Mouse (Mus musculus): Measurements from ENCODE around the gene Aprt.

Aprt gene

DNA sequence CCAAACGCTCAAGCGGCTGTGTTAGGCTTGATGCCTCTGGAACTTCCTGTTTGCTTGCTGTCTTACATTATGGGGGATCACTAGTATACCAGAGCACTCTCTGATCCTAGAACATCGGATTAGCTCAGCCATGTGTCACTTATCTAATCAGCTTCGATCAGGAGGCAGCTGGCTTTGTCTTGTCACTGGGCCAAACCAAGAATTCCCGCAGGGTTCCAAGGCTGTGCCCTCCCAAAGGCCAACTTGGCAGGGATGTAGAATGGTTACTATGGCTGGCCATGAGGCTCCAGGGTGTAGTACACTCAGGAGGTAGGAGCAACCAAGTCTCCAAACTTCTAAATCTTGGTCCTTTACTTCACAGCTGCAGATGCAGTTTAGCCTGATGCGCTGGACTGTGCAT lies 9.9 kb downstream of the Aprt start:
- in situ Hi-C loops (cut with MboI, MseI) = no loop called here

DNA sequence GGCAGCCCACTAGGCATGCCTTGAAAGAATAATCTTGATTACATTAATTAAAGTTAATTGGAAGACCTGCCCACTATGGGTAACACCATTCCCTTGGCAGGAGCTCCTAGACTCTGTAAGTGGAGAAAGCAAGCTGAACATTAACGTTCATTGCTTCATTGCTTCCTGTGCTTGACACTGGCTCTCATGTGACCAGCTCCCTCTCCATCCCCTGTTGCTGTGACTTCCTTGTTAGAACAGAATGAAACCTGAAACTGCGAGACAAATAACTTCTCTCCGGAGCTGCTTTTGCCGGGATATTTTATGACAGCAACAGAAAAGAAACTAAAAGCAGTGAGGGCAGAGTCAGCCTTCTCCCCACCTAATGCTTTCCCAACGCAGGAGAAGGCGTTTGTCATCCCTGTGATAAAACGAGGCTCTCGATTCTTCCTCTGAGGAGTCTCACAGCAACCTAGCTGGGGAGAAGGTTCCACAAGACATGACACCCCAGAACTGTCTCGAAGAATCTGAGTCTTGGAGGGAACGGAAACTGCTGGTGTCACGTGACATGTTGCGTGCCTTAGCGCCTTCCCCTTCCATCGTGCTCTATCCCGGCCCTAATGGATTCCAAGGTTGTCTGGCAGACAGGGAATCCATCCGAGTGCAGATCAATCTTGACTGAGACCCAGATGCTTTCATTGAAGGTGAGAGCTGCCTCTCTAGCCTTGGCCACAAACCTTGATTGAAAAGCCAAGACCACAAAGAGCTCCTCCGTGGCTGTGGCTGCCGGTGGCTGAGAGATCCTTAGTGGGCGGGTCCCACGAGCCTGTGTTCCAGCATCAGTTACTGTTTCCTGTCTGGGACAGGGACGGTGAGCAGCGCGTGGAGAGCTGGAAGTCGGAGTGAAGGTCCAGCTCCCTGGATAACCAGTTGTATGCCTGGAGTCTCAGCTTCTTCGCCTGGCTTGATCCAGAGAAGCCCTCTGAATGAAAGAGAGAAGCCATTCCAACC lies 12.1 kb downstream of the Aprt start:
- in situ Hi-C loops (cut with MboI, MseI) = no loop called here

DNA sequence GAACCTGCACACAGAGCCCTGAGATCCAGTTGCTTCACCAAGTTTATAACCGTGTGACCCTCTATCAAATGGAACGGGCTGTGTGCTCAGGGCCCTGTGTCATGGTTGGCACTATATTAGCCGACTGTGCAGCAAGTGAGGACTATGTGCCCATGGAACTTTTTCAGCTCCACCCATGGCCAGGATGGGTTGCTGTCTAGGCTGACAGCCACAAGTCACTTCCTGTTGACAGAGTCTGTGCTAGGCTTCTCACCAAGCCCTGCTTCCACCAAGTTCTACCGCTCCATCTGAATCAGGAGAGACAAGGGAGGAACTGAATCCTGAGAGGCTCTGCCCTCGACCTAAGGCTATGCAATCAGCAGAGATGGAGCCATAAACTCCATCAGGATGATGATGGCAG lies 15.5 kb downstream of the Aprt start:
- in situ Hi-C loops (cut with MboI, MseI) = no loop called here

DNA sequence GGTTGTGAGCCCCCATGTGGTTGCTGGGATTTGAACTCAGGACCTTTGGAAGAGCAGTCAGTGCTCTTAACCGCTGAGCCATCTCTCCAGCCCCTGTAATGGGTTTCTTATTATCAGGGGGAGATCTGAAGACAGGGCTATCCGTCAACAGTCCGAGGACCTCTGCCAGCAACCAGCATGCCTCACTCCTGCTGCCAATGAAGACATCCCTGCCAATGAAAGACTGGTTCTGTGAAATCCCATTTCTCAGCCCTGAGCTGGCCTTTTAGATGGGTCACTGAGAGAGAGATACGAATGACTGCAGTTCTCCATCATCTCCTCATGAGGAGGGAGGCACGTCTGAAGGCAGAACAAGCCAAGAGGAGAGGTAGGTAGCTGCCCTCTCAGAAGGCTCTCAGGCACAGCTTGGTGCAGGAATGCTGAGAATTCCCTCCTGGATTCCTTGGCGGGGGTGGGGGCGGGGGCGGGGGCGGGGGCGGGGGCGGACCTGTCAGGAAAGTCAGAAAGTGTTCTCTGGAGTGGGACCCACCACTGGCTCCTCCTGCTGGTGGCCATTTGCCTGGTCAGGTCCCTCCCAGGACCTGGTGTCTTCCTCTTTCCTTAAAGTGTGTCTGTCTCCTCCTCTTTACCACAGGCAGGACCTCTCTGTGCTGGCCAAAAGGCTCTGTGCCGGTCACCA lies 17.9 kb downstream of the Aprt start:
- in situ Hi-C loops (cut with MboI, MseI) = no loop called here

DNA sequence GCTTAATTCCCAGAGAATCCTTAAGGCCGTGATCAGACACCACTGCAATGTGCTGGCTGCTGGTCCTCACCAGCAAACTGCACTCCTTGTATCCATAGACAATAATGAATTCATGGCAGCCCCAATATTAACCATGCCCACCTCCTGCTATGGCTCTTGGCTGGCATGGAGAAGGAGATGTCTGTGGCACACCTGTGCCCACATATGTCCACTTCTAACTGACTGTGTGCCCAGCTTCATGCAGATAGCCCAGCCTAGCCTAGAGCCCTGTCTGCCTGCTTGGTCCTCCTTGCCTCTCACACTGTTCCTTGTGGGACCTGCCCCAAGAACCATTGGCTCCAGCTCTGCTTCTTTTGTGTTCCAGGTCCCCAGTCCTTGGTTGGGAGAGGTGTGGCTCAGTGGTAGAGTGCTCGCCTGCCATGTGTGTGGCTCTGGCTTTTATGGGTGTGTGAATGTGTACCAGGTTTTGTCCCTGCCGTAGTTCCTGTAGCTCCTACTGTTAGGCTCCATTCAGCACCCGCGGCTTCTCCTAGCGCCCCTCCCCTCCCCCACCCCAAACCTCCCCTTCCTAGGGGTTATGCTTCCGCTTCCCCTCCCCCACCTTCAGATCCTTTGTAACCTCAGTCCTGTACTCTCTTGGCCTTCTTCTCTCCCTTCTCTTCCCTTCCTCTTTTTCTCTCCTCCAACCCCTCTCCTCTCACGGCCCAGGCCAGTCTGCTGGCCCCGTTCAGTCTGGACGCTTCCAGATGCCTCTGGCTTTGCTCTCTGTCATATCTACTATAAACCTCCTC lies 19.3 kb downstream of the Aprt start:
- in situ Hi-C loops (cut with MboI, MseI) = no loop called here

DNA sequence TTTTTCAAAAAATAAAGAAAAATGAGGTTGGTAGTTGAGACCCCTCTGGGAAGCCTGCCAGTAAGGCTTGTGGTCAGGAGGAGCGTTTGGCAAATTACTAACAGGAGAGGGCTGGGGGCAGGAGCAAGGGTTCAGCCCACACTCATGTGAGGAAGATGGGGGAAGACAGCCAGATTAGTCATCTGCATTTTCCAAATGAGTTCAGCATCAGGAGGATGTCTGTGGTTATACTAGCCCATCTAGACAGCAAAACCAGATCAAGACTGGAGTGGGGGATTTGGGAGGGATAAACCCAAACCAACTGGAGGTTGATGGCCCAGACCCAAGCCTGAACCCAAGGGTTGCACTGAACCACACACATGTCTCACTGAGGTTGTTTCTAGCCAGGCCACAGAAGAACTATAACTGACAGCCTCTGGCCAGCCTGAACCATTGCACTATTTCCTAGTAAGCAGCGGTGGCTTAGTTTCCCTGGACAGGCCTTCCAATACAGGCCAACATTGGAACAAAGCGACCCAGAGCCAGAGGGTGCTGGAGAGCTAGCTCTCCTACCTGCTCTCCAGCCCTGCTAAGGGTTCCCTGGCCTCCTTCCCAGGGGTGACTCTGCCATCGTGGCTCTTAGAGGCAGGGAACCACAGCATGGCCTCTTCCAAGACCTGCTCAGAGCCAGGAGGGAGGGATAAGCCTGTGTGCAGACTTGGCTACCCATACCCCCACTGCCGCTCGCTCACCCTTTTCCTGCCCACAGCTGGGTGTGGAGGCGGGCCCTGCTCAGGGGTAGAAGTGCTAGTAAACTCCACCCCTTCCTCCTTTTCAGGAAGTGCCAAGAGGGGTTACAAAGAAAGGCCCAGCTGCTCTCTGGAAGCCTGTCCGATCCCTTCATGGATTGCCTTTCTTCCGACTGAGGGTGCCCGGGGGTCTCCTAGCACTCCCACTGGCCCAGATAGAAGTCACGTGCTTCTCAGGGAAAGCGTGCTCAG lies 20.4 kb downstream of the Aprt start:
- in situ Hi-C loops (cut with MboI, MseI) = no loop called here

DNA sequence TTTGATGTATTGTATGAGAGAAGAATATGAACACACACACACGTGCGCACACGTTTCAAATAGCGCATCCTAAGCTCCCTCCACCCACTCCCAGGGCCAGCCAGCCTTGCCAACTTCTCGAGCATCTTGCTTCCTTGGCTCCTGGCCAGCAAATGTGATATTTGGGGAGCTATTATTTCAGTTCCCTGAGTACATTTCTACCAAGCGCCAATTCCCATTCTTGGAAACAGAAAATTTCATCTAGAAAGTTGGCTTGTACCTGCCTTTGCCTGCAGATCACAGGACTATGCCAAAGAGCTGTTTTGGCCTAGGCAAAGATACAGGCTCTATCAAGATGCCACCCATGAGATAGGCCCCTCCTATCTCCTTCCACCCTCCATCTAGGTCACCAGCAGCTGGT lies 21.9 kb downstream of the Aprt start:
- in situ Hi-C loops (cut with MboI, MseI) = no loop called here

DNA sequence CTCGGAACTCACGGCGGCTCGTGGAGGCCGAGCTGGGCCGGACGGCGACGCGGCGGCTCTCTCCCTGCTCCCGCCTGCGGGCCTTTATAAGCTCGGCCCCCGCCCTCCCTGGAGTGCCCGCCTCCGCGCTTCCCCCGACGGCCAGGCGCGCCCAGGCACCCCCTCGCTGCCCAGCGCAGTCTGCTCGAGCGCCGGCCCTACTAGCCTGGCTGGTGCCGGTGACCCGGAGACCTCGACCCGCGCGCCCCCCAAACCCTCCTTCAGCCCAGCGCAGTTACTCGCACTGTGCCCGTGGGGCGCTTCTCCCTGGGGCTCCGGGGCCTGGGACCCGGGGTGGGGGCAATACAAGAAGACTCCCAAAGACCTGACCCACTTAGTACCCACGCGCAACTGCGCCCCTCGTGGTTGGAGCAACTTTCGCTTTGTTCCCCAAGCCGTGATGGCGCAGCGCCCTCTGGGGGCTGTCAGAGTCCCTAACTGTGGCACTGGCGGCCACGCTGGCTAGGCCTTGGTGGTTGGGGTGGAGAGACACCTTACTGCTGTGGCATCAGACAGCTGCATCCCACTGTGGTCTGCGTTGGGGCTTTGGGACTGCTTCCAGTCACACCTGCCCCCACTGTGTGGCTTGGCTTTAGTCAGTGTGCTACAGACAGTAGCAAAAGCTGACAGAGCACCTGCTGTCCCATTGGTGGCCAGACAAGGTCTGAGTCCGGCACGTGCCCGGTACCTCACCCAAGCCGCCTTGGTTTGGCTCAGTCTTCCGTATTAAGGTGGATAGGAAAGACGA lies 25.3 kb downstream of the Aprt start, which contains the start of gene Piezo1:
Piezo1 (minus strand) TSS at position 65 of the 787 bp plus-strand sequence.
- in situ Hi-C loops (cut with MboI, MseI) = no loop called here

DNA sequence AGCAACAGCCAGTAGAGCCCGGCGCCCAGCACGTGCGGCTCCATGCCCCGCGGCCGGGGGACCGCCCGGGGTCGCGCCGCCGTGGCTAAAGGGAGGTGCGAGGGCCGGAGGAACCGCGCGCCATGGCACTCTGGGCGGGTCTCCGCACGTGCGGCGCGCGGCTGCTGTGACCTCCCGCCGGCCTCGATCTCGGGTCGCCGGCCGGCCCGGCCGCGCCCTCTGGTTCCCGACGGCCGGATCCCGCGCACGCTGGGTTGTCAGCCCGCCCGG lies 25.8 kb downstream of the Aprt start:
- in situ Hi-C loops (cut with MboI, MseI) = no loop called here

DNA sequence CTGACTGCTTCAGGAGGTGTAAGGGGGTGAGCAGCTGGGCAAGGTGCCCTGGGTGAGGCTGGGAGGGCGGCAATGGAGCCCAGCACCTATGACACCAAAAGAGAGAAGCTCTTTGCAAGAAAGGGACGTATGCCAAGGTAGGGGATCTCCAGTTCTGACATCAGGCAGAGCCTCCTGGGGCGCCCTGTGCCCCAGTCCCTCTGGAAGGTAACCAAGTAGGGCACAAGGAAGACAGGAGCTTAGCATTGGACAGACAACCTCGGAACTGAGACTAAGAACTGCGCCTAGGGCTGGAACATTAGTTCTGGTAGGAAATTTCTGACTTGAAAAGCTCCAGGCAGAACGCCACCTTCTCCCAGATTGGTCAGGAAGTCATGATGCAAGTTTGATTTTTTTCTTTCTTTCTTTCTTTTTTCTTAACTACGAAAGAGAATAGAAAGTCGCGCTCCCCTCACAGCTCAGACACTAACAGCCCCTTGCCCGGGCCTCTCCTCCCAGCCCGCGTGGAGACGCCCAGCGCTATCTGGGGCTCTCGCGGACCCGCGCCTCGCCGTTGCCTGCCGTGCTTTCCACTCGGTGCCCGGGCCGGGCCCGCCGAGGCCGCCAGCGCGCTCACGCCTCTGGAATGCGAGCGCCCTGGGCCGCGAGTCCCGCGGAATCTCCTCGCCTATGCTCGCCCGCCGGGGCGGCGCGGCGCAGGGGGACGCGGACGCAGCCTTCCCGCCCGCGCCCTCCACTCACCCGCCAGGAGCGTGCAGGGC lies 26.3 kb downstream of the Aprt start:
- in situ Hi-C loops (cut with MboI, MseI) = no loop called here

DNA sequence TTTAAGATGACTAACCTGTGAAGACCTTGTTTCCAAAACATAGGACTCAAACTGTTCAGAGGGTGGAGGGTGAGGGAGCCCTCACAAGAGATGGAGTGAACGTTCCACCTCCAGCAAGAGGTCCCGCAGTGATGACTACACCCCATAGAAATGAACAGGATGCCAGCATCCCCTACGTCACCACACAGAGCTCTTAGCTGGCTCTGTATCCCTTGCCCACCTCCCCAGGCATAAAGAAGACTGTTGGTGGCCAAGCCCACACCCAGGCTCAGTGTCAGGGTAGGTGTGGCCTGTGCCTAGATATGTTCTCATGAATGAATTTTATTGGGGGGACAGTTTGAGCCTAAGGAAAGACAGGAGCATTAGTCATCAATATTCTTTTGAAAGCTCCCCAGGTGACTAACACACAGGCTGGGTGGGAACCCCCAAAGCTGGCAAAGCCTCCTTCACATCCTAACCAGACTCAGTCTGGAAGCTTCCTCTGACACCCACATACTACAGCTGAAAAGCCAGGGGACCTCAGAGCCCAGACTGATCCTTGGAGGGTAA lies 27.7 kb downstream of the Aprt start:
- in situ Hi-C loops (cut with MboI, MseI) = loop anchor here (5.0 kb wide), 1 partner anchor 47 kb away; no protein-coding TSS in a partner anchor

DNA sequence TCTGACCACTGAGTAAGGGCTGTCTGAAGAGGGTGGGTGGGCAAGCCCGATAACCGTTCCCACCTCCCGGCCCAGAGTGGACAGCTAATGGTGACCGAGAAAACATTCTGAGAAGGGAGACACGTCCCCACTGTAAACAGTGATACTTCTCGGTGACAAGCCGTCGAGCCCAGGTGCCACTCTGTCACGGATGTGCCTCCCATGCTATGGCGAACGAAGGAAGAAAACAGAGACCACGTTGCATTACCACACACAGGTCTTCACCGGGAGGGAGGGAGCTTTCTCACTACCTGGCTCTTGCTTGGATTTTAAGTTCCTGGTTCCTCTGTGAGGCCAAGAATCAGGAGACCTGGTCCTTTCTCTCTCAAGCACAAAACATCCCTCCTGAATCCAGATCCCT lies 28.4 kb downstream of the Aprt start:
- in situ Hi-C loops (cut with MboI, MseI) = loop anchor here (5.0 kb wide), 1 partner anchor 46 kb away; no protein-coding TSS in a partner anchor

DNA sequence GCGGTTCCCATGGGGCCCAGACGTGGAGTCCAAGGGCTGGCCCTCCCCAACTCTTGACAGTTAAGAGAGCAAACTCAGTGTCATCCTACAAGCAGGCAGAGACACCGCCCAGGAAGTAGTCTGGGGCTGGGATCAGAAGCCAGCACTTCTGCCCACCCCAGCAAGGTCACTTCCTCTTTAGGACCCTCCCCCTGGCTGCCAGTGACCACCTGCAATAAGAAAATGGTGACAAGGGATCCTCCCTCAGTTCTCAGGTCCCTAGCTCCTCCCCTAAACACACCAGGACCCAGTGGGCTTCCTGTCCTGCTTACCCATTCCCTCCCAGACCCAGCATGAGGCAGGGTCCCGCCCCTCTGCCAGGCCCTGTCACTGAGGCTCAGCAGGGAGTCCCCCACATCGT lies 28.9 kb downstream of the Aprt start:
- in situ Hi-C loops (cut with MboI, MseI) = loop anchor here (5.0 kb wide), 1 partner anchor 46 kb away; no protein-coding TSS in a partner anchor

DNA sequence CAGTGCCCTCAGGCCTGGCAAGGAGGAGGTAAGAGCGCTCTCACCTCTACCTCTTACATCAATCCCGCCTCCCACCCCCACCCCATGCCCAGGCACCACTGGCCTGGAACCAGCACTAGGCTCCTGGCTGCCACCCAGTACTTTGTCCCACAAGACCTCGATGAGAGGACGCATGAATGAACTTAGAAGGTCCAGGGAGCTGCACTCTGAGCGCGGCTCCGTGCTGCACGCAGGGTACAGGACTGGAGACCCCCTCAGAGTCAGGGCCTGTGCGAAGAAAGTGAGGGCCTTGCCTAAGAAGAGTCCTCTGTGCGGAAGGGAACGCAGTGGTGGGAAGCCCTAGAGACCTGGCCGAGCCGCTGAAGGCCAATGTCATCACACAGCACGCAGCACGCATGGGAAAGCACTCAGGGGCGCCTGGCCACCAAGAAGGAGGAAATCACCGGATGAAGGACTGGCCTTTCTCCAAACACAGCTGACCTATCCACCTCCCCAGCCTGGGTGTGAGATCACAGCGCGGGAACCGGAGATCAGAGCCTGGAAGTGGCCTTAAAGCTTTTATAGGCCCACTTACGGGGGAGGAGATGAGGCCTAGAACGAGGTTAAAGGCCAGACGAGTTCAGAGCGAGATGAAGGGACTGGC lies 29.8 kb downstream of the Aprt start:
- in situ Hi-C loops (cut with MboI, MseI) = loop anchor here (5.0 kb wide), 1 partner anchor 45 kb away; no protein-coding TSS in a partner anchor

DNA sequence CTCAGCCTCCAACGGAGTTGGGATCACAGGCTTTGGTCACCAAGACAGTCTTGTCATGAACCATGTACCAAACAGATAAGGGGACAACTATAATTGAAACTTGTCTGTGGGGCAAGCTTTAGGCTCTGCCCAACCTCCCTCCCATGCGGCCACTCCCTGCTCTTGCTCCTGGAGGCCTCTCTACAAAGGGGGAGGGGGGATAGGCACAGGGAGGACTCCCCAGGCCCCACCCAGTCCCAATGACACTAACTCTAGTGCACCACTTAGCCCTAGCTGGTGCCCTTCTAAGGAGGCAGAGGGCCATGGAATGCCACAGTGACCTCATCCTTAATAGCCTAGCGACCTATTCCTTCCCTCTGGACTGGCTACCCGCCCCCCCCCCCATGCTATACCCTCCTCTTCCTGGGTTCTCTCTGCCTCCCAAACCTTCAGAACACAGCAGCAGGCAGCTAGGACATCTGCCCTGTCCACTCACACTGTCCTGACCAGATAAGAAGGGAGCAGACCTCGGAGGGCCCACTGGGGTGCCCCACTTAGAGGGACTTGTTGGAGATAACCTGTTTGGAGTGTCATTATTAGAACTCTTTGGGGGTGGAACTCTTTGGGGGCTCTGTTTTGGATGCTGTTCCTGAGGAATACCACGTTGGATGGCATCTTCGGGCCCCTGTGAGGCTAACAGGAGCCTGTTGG lies 30.5 kb downstream of the Aprt start:
- in situ Hi-C loops (cut with MboI, MseI) = loop anchor here (5.0 kb wide), 1 partner anchor 44 kb away; no protein-coding TSS in a partner anchor

DNA sequence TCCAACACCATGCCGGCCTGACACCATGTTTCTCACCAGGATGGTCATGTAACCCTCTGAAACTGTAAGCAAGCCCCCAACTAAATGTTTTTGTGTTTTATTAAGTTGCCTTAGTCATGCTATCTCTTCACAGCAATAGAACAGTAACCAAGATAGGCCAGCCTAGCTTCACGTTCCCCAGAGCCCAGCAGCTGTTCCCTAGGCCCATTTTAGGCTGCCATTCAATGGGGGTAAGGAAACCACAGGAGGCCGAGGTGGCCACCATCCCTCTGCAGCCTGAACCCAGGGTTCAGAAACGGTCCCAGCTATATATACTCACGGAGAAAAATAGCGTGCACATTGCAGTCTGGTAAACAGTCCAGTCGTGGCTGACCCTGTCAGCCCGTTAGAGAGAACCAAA lies 32.6 kb downstream of the Aprt start:
- in situ Hi-C loops (cut with MboI, MseI) = no loop called here

DNA sequence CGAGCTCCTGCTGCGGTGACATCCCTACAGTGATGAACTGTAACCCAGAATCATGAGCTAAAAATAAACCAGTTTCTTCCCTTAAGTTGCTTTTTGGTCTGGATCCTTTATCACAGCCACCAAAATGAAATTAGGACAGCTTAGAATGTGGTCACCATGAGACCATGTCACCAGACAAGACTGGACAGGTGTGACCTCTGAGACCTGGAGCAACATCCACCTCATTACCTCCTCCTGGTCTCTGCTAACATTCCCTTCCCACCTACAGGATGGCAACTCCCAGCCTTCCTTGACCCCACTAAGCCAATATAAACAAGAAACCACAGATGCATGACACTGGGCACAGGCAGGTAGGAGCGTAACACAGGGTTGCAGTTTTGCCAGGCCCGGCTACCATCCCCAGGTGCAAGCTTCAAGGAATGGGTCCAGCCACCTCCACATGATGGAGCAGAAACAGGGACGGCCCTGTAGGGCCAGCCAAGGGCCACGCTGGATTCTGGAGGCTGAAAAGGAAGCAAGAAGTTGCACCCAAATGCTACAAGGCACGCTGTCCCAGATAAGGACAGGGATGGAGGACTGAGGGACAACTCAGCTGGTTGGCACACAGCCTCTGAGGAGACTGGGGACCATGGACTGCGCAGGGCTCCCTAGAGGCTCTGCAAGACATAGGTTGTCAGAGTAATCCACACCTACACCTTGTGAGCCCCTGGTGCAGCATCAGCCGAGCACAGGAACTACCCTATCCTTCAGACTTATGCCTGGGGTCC lies 38.2 kb downstream of the Aprt start:
- in situ Hi-C loops (cut with MboI, MseI) = no loop called here

Data from T-helper 2 cell (primary cell).